Mouse (Mus musculus) adrenal gland, adult 18-20 months (tissue): ENCODE data around the gene Cars2. TPM values are rescaled to one million over a fixed set of nuclear protein-coding genes. Genes with fewer than 3 reads are reported as not detected.
"Not testable (repeated sequence)": the region's sequence is repeated elsewhere in the genome, so short reads cannot be mapped to it uniquely, and the experiment has no call there.

Source experiments
- DNase-seq, 2 experiments: peaks; one replicate each; pipeline ENCODE4 v3.0.0; 2021 to 2022; ENCODE audit warnings: low spot score in 2 of 2
- total RNA-seq, 2 experiments: library from RNA; stranded (reverse); gene quantifications; 1 replicate in 1 of 2; 2 replicates in 1 of 2; pipeline ENCODE4 v1.2.3; 2021

Cars2 gene
- total RNA-seq, 2 experiments from 2014 or later, result 49.3 to 54.2 TPM

GRCm38 (mm10) chr8:11557424-11557767, 6.8 kb upstream of the Cars2 start:
- DNase-seq, result no peak

DNA sequence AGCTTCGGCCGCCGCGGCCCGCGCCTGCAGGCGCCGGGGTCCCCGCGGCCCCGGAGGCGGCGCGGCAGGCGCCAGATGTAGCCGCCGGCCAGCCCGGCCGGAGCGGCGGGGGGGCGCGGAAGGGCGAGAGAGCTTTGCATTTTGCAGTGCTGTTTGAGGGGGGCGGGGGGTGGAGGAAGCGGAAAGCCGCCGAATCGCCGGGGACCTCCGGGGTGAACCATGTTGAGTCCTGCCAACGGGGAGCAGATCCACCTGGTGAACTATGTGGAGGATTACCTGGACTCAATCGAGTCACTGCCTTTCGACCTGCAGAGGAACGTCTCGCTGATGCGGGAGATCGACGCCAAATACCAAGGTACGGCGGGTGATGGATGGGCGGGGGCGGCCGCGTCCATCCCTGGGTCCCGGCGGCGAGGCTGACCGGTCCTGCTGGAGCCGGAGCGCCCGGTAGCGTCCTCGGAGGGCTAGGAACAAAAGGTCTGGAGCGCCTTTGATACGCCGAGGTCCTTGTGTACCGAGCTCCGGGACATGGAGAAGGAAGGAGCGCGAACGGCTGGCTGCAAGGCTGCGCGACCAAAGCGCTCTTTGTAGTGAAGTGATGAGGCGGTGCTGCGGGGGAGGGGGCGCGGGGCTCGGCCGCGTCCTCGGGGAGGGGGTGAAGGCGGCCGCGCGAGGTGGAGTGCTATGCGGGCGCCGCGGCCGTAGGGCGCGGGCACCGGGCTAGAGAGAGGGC, 6.3 kb upstream of the Cars2 start:
- peak; percentile 48 to 53 for DNase-seq

- peak; percentile 94 to 95 for DNase-seq
Measured at GRCm38 (mm10) chr8:11555720-11556591, 5.4 kb upstream of the Cars2 start.

GRCm38 (mm10) chr8:11554799-11555719, 4.5 kb upstream of the Cars2 start, which contains the start of gene Ing1:
Gene Ing1, plus strand, starts transcription at chr8:11555571.
- DNase-seq, result peak; percentile 90 to 93

DNA sequence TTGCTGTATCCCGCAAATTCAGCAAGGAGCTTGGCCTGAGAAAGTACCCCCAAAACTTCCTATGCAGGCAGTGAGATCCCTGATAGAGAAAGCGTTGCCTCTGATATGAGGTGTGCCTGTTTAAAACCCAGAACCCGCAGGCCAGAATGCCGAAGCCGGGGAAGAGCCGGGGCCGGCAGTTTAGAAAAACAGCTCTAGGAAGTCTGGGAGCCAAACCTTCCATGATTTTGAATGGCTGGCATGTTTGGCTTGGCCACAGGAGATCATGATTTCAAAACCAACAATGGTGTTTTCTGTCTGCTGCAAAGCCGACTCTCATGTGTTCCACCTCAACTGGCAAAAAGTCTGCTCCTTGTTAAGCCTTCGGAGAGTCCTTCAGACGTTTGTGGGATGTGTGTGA, 1.8 kb upstream of the Cars2 start:
- no peak for DNase-seq

- not testable (repeated sequence) for DNase-seq
Measured at GRCm38 (mm10) chr8:11551497-11551896, 914 bp upstream of the Cars2 start.

GRCm38 (mm10) chr8:11549706-11550105, 877 bp downstream of the Cars2 start:
- DNase-seq, result peak; percentile 48

GRCm38 (mm10) chr8:11547063-11547462, 3.5 kb downstream of the Cars2 start:
- DNase-seq, result no peak

- DNase-seq, result peak; percentile 59 to 72
Measured at GRCm38 (mm10) chr8:11544386-11544785, 6.2 kb downstream of the Cars2 start.

DNA sequence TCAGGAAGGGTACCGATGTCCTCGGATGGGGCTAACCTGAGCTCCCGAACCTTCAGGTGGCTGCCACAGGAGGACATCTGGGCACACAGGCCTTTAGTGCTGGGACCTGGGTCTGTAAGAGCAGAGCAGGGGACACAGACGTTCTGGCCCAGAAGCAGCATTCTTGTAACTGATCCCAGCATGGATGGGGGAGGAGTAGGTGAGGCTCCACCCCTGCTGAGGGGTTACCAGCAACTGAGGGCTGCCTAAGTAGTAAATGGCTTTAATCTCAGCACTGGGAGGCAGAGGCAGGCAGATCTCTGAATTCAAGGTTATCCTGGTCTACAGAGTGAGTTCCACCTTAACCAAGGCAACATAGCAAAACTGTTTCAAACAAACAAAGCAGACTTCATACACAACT, 7.7 kb downstream of the Cars2 start:
- no peak for DNase-seq

DNA sequence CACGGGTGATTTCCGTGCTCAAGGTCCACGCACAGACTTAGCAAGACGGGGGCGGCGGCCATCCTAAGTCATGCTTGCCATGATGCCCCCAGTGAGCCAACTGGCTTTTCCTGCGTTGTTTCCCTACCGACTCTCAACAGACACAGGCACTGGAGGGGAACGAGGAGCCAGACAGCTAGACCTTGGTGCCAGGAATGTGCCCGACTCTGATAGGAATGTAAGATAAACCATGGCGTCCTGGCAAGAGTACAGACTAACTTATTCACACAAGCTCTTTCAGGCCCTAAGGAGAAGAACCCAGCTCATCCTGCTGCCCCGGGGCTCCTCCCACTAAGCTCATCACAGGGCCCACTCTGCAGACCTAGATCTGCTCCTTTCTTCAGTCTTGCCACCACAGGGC, 8.6 kb downstream of the Cars2 start:
- DNase-seq, result no peak

DNA sequence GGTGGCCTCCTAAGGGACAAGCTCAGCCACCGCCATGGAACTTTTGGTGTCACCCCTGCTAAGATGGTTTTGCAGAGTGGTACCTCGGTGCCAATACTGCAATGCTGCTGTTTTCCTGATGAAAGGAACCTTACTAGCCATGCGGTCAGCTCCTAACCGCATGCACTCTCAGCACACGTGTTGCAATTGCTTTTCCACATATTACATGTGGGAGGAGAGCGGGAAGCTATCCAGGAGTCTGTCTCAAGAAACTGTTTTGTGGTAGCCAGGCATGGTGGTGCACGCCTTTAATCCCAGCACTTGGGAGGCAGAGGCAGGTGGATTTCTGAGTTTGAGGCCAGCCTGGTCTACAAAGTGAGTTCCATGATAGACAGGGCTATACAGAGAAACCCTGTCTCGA, 10.4 kb downstream of the Cars2 start:
- no peak for DNase-seq

DNA sequence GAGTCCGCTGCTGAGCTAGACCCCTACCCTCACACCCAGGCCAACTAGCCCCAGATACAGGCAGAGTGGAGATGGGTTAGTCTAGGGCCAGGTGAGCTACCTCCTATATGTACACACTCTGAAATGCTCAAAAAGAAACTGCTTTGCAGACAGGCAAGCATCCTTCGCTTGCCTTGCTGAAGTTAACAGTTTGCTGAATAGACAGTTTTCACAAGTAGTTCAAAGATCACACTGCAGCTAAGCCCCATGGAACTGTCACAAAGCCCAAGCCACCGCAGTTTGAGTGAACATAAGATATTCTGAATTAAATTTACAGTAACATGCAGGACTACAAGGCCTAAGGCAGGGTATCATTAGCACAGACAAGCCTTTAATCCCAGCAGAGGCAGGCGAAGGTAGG, 11.5 kb downstream of the Cars2 start:
- DNase-seq, result no peak

DNA sequence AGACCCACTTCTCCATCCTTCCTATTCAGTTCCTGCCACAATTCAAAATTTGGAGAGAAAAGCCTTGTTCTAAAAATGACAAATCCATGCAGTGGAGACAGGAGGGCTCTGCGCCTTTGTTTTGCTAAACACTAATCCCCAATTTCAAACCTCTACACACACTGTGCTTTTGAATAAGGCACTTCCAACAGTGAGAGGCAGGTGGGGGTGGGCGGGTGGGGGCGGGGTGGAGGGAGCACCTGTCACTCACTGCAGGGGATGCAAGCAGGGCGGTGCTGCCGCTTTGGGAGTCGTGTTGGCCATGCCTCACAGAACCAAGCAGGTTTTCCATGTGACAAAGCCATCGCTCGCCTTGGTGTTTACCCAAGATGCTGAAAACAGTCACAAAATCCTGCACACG, 16.1 kb downstream of the Cars2 start:
- DNase-seq, result no peak

- no peak for DNase-seq
Measured at GRCm38 (mm10) chr8:11530849-11531248, 19.7 kb downstream of the Cars2 start.

DNA sequence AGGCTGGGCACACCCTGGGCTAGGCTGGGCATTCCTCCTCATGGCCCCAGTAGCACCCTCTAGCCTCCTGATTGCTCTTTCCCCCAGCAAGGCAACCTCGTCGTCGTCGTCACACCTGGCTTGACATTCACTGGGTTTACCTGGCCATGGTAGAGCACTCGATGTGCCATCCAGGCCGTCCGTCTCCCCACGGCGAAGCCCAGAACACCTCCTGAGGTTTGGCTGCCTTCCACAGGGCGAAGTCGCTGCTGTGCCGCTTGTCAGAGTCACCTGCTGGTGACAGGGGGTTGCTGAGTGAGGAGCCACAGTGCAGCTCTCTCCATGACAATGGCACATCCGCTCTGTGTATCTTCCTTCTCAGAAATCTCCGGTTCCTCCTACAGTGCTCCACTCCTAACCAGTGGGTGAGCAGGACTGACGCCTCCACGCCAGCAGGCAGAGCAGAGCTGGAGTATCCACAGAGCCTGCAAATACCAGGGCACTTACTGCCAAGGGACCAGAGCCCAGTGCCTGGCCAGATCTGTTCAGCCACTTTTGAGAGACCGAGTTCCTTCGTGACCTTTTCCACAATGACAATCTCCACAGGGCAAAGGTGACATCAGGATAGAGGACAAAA, 20.3 kb downstream of the Cars2 start:
- no peak for DNase-seq

DNA sequence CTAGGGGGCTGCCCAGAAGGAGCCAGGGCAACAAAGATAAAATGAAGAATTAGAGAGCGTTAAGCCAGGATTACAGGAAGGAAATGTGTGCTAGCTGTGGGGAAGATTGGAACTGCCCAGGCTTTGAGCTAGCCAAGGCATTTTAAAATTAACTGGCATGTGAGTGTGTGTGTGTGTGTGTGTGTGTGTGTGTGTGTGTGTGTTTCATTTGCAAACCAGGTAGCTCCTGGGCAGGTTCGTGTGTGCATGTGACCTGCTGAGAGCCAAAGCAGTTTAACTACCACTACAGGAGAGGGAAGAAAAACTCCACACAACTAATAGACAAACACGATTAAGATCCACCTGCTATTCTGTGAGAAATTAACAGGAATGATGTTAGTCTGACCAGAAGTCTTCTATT, 27.3 kb downstream of the Cars2 start:
- DNase-seq, result no peak

DNA sequence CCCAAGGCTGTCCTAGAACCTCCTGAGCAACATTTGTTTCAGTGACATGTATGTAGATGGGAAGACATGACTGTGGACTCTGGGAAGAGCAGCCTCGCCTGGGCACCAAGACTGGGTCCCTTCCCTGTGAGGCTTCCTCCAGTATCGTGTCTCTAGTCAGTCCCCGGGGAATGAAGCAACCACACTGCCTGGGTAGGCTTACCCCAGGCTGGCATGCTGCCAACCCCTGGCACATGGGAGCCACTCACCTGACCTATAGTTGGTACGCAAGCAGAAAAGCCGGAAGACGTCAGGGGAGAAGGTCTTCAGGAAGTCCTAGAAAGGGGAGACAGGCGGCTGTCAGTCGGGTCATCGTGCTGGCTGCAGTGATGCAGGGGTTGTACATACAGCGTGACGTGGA, 31.9 kb downstream of the Cars2 start:
- DNase-seq, result no peak

DNA sequence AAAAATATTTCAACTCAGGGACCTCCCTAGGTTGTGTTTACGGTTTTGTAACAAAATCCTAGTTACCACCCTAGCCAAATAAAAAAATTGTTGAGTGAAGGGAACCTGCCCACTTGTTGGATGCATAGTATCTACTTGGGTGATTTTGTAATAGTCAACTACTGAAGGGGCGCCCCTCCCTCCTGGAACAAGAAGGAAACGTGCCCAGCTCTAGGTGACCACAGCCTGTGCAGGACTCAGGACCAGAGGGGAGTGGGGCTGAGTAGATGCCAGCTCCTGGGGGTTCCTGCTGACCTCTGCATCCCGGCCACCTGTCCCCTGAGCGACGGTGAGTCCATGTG, 32.6 kb downstream of the Cars2 start:
- no peak for DNase-seq

- DNase-seq, result no peak
Measured at GRCm38 (mm10) chr8:11517366-11518055, 33.1 kb downstream of the Cars2 start.
